Mouse (Mus musculus) adrenal gland, adult 8-10 months (tissue): ENCODE data around the gene Nrp1. TPM values are rescaled to one million over a fixed set of nuclear protein-coding genes. Genes with fewer than 3 reads are reported as not detected.

Source experiments
- DNase-seq: peaks from one replicate; pipeline ENCODE4 v3.0.0; 2022
- total RNA-seq, 4 experiments: library from RNA; stranded (reverse); gene quantifications; 2 replicates each; pipeline ENCODE4 v1.2.4; 2022

The Nrp1 gene
- total RNA-seq, 4 experiments from 2014 or later = 70.0 to 135 (median 99.1) TPM

GRCm38 (mm10) chr8:128420402-128420801, 62.0 kb downstream of the Nrp1 start:
- no peak for DNase-seq

- DNase-seq = no peak
These were observed 65.4 kb downstream of the Nrp1 start for GRCm38 (mm10) chr8:128423813-128424212.

GRCm38 (mm10) chr8:128424626-128425333, 66.4 kb downstream of the Nrp1 start:
- DNase-seq = no peak

GRCm38 (mm10) chr8:128427071-128427470, 68.7 kb downstream of the Nrp1 start:
- DNase-seq = no peak

- DNase-seq = no peak
These were observed 70.6 kb downstream of the Nrp1 start for GRCm38 (mm10) chr8:128428971-128429370.

- DNase-seq = no peak
These were observed 72.7 kb downstream of the Nrp1 start for GRCm38 (mm10) chr8:128431082-128431481.

- DNase-seq = no peak
These were observed 77.3 kb downstream of the Nrp1 start for GRCm38 (mm10) chr8:128435749-128436148.

GRCm38 (mm10) chr8:128437156-128437825, 78.9 kb downstream of the Nrp1 start:
- DNase-seq = no peak

- no peak for DNase-seq
These were observed 83.0 kb downstream of the Nrp1 start for GRCm38 (mm10) chr8:128441407-128441806.

- no peak for DNase-seq
These were observed 87.2 kb downstream of the Nrp1 start for GRCm38 (mm10) chr8:128445596-128445995.

GRCm38 (mm10) chr8:128446636-128447035, 88.2 kb downstream of the Nrp1 start:
- DNase-seq = no peak

- DNase-seq = no peak
These were observed 88.9 kb downstream of the Nrp1 start for GRCm38 (mm10) chr8:128447320-128447719.

- DNase-seq = no peak
These were observed 92.1 kb downstream of the Nrp1 start for GRCm38 (mm10) chr8:128450390-128451032.

- no peak for DNase-seq
These were observed 92.7 kb downstream of the Nrp1 start for GRCm38 (mm10) chr8:128451121-128451520.

GRCm38 (mm10) chr8:128453471-128453870, 95.1 kb downstream of the Nrp1 start:
- DNase-seq = no peak

GRCm38 (mm10) chr8:128454026-128454425, 95.6 kb downstream of the Nrp1 start:
- no peak for DNase-seq

- DNase-seq = no peak
These were observed 98.9 kb downstream of the Nrp1 start for GRCm38 (mm10) chr8:128457277-128457676.

- DNase-seq = no peak
These were observed 101.3 kb downstream of the Nrp1 start for GRCm38 (mm10) chr8:128459704-128460103.

GRCm38 (mm10) chr8:128461716-128462115, 103.3 kb downstream of the Nrp1 start:
- DNase-seq = no peak

GRCm38 (mm10) chr8:128463162-128463561, 104.8 kb downstream of the Nrp1 start:
- DNase-seq = no peak

- no peak for DNase-seq
These were observed 105.7 kb downstream of the Nrp1 start for GRCm38 (mm10) chr8:128464056-128464623.

GRCm38 (mm10) chr8:128465553-128465952, 107.1 kb downstream of the Nrp1 start:
- DNase-seq = no peak
